Mouse (Mus musculus): ENCODE measurements around the gene Mbd5. TPM values are rescaled to one million over a fixed set of nuclear protein-coding genes. Genes with fewer than 3 reads are reported as not detected.

The Mbd5 gene
- total RNA-seq, 2 experiments from 2014 or later = 130 to 132 TPM

- intact Hi-C loops (cut with DNase I) = loop anchor here (2.0 to 10.0 kb wide), 4 partner anchors 93 to 377 kb away; partner anchors contain the start of gene Epc2
- no peak for TF ChIP-seq CTCF (IDR thresholded peaks at IDR 0.05)
- Histone ChIP-seq H3K27ac (no peak overlapping the region), H3K4me3 (no peak overlapping the region)
- DNase-seq (ENCODE audit: extremely low spot score in 1 of 2, low spot score in 2 of 2) = peak in 1 of 2 experiments; percentile 18
Observed at GRCm38 (mm10) chr2:49358128-49358814, 409.0 kb downstream of the Mbd5 start.

DNA sequence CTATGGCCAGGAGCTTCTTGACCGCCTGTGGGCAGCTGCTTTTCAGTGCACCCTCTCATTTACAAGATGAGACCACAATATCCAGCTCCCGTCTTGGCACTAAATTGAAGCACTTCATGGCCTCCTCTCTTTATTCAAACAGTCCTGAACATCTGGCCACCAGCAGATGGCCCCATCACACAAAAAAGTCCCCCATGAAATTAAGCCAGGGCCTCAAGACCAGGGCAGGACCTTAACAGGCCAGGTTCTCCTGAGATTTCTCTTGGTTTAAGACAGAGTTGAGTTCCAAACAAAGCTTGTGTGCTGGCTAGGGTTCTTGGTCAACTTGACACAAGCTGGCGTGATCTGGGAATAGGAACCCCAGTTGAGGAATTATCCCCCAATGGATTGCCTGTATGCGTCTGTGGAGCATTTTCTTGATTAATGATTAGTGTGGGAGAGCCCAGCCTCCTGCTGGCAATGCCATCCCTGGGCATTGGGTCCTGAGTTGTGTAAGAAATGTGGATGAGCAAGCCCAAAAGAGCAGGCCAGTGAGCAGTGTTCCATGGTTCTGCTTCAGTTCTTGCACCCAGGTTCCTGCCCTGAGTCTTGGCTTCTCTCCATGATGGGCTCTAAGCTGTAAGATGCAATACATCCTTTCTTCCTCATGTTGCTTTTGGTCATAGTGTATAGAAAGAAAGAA, 409.7 kb downstream of the Mbd5 start:
- Histone ChIP-seq H3K27ac (no peak overlapping the region), H3K4me3 (no peak overlapping the region)
- intact Hi-C loops (cut with DNase I) = loop anchor here (2.0 to 10.0 kb wide), 4 partner anchors 92 to 376 kb away; partner anchors contain the start of gene Epc2
- peak; percentile 18 to 26 for DNase-seq (ENCODE audit: extremely low spot score in 1 of 2, low spot score in 2 of 2)
- peak; percentile 60 for TF ChIP-seq CTCF (IDR thresholded peaks at IDR 0.05)

DNA sequence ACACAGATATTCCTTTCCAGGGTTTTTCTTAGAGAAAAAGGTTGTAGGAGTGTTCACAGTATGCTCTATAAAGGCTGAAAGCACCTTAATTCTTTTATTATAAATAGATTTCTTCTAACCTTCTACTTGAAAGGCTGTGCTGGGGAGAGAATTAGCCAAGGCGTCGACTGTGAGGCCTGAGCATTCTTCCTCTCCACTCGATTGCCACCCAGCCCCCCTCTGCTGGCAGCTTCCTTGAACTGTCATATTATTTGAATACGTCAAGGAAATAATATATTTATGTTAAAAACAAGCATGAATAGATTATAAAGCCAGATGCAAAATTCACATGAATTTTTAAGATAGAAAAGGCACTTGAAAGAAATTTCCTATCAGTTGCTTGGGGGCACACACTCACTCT, 410.4 kb downstream of the Mbd5 start:
- DNase-seq (ENCODE audit: extremely low spot score in 1 of 2, low spot score in 2 of 2) = no peak
- no peak overlapping the region for H3K27ac ChIP-seq
- intact Hi-C loops (cut with DNase I) = loop anchor here (2.0 to 10.0 kb wide), 4 partner anchors 91 to 375 kb away; partner anchors contain the start of gene Epc2
- TF ChIP-seq CTCF (IDR thresholded peaks at IDR 0.05) = no peak
- no peak overlapping the region for H3K4me3 ChIP-seq

DNA sequence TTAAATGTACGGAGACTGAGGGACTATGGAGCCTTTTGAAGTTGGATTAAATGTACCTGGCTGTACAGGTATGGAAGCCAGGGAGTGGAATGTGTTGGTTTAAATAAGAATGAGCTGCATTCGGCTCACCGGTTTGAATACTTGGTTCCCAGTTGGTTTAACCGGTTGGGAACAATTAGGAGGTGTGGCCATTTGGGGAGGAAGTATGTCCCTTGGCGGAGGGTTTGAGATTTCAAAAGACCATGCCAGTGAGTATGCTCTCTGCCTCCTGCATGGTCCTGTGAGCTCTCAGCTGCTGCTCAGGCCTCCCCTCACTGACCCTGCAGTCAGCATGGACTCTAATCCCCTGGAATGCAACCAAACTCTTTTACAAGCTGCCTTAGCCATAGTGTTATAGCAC, 415.2 kb downstream of the Mbd5 start:
- intact Hi-C loops (cut with DNase I) = no loop called here
- TF ChIP-seq CTCF (IDR thresholded peaks at IDR 0.05) = no peak

GRCm38 (mm10) chr2:49366878-49367545, 417.7 kb downstream of the Mbd5 start:
- Histone ChIP-seq H3K4me3 (no peak overlapping the region), H3K27ac (no peak overlapping the region)
- TF ChIP-seq CTCF (IDR thresholded peaks at IDR 0.05) = no peak
- DNase-seq (ENCODE audit: extremely low spot score in 1 of 2, low spot score in 2 of 2) = no peak
- intact Hi-C loops (cut with DNase I) = no loop called here

More for the DNA sequence above, 415.2 kb downstream of the Mbd5 start:
- no peak overlapping the region for H3K4me3 ChIP-seq
- DNase-seq (ENCODE audit: extremely low spot score in 1 of 2, low spot score in 2 of 2) = no peak
- no peak overlapping the region for H3K27ac ChIP-seq

- Histone ChIP-seq H3K27ac (no peak overlapping the region), H3K4me3 (no peak overlapping the region)
- intact Hi-C loops (cut with DNase I) = no loop called here
- DNase-seq (ENCODE audit: extremely low spot score in 1 of 2, low spot score in 2 of 2) = no peak
- no peak for TF ChIP-seq CTCF (IDR thresholded peaks at IDR 0.05)
Observed at GRCm38 (mm10) chr2:49367546-49367917, 418.2 kb downstream of the Mbd5 start.

GRCm38 (mm10) chr2:49371632-49372031, 422.3 kb downstream of the Mbd5 start:
- intact Hi-C loops (cut with DNase I) = loop anchor here (1.0 kb wide), 1 partner anchor 39 kb away; no protein-coding TSS in a partner anchor
- DNase-seq (ENCODE audit: extremely low spot score in 1 of 2, low spot score in 2 of 2) = no peak
- H3K4me3 ChIP-seq = no peak overlapping the region
- H3K27ac ChIP-seq = no peak overlapping the region
- no peak for TF ChIP-seq CTCF (IDR thresholded peaks at IDR 0.05)

DNA sequence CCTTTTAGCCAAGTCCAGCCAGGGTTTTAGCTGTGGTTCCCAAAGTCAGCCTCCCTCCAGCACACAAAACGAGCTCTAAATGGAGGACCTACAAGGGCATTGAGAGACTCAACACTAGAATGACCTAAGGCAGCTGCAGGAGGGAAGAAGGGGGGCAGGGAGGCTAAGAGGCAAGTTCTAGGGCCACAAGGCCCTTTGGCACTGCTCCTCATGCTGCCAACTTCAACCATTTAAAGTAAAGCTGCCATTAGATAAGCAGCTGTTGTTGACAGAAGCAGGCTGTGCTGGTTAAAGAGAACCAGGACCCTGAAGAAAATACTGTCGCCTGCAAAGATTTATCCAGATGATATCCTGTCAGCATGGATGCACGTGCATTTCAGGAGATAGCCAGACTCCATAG, 423.3 kb downstream of the Mbd5 start:
- intact Hi-C loops (cut with DNase I) = no loop called here
- TF ChIP-seq CTCF (IDR thresholded peaks at IDR 0.05) = no peak
- Histone ChIP-seq H3K27ac (no peak overlapping the region), H3K4me3 (no peak overlapping the region)
- no peak for DNase-seq (ENCODE audit: extremely low spot score in 1 of 2, low spot score in 2 of 2)

Other genes with a start within 250 kb of the Mbd5 start
- 10 to 100 TPM; 43.3 to 43.9 TPM for gene Acvr2a, start 135.4 kb upstream of the Mbd5 start, total RNA-seq (2021)
- 10 to 100 TPM; 68.1 to 86.5 TPM for gene Orc4, start 769 bp downstream of the Mbd5 start, total RNA-seq (2021)

All from left cerebral cortex, adult 2 months (tissue).